Mouse (Mus musculus): ENCODE data around the gene P4ha1. TPM values are rescaled to one million over a fixed set of nuclear protein-coding genes. Genes with fewer than 3 reads are reported as not detected.
"Not testable (repeated sequence)": the region's sequence is repeated elsewhere in the genome, so short reads cannot be mapped to it uniquely, and the experiment has no call there.

The P4ha1 gene
- polyA plus RNA-seq, 1 experiment, result 9.5 TPM

DNA sequence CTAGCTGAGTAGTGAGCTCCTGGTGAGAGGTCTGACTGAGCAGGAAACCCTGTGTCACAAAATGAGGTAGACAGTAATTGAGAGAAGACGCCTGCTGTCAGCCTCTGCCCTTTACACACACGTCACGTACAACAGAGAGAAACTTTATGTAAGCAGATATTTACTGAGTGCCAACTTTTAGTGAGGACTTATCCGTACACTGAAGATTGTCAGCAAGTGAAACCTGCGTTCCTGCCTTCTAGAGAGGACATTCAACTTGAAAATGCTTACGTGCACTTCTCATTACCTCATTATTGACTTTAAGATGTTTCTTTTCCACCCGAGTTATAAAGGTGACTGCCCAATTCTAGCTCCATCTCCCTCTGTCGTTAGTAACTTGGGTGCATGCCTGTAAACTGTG lies 45.6 kb downstream of the P4ha1 start:
- no peak for DNase-seq (ENCODE audit: low read depth)

DNA sequence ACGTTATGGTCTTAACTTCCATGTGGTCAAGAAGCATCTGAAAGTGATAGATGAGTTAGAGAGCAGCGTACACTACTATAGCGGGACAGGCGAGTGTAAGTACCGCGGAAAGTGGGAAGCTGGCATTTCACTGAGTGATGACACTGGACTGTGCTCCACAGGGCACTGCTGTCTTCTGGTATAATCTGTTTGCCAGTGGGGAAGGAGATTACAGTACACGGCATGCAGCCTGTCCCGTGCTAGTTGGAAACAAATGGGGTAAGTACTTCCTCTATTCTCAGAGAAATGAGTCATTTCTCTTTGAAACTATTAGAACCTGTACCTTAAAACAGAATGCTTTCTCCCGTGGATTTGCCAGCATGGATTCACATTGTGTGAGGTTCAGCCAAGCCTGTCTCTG lies 46.3 kb downstream of the P4ha1 start:
- DNase-seq (ENCODE audit: low read depth), result no peak

DNA sequence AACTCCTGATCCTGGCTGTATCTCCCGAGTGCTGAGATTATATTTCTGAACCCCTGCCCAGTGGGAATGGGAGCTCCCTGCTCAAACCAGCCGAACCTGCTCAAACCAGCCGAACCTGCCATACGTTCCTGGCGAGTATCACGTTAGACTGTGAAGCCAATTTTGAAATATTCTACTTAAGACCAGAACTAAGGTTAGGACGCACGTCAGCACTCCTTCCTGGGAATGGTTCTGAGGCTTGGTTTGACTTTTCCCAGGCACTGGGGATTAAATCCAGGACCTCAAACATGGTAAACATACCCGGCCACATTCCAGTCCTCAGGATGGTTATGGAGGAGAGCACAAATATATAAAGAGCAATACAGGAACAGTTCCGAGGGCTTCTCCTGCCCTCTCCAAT lies 54.8 kb downstream of the P4ha1 start:
- DNase-seq (ENCODE audit: low read depth), result peak; percentile 83

DNA sequence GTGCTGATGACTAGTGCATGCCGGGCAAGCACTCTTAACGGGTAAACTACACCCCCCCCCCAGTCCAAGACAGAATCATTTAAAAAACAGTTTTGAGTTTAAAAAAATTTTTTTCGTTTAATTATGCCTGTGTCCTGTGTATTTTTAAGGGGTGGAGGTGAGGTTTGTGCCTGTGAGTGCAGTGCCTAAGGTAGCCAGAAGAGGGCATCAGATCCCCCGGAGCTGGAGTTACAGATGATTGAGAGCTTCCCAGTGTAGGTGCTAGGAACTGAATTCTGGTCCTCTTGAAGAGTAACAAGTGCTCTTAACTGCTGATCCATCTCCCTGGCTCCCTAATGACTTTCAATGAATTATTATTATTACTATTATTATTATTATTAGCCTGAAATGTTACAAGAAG lies 55.6 kb downstream of the P4ha1 start:
- DNase-seq (ENCODE audit: low read depth), result no peak

DNA sequence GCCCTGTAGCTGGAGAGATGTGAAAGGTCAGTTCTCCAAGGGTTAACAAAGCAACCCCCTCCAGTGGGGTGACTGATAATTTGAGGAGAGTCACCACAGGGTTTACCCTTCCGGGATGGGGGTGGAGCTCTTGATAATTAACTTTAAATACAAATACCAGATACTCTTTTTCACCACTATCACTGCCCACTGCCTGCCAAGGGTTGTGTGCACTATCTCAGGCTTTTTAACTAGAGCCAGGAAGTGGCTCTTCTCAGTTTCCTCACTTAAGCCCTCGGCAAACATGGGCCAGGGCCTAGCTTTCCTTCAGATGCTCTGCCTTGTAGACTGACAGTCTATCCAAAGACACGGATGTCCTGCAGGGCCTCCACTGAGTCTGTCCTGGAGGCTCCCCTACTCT lies 56.8 kb downstream of the P4ha1 start:
- DNase-seq (ENCODE audit: low read depth), result no peak

DNA sequence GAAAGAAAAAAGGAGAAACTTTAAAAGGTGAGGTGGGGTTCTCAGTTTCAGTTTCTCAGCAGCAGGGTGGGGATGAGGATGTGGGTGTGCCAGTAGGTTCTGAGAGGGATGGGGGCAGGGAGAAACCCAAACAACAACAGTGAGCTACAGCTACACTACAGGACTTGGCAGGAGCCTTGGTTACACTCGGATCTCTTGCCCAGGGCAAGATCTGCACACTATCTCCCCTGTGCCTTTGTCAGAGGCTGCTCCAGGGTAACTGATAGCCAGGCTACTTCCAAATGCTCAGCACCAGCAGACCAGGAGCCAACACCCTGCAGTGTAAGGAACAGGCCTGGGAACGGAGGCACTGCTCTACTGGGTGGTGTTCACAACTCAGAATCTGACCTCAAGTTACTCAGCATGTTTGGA lies 57.3 kb downstream of the P4ha1 start:
- DNase-seq (ENCODE audit: low read depth), result no peak

DNA sequence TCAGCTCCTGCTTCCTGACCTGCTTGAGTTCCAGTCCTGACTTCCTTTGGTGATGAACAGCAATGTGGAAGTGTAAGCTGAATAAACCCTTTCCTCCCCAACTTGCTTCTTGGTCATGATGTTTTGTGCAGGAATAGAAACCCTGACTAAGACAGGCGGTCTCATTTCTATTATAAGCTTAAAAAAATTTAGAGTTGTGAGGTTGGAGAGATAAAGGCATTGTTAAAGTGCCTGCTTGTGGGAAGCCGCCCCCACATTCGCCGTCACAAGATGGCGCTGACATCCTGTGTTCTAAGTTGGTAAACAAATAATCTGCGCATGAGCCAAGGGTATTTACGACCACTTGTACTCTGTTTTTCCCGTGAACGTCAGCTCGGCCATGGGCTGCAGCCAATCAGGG lies 58.5 kb downstream of the P4ha1 start:
- DNase-seq (ENCODE audit: low read depth), result not testable (repeated sequence)

DNA sequence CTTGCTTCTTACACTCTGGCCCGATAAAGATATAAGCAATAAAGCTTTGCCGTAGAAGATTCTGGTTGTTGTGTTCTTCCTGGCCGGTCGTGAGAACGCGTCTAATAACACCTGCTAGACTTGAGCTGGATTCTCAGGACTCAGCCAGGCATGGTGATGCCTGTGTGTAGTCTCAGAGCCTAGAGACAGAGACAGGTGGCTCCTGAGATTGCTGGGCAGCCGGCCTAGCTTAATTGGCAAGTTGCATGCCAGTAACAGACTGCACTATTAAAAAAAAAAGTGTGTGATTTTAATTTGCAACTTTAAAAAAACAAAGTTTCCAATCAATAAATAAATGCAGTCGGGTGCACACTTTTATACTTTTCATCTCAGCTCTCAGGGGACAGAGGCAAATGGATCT lies 63.9 kb downstream of the P4ha1 start:
- no peak for DNase-seq (ENCODE audit: low read depth)

DNA sequence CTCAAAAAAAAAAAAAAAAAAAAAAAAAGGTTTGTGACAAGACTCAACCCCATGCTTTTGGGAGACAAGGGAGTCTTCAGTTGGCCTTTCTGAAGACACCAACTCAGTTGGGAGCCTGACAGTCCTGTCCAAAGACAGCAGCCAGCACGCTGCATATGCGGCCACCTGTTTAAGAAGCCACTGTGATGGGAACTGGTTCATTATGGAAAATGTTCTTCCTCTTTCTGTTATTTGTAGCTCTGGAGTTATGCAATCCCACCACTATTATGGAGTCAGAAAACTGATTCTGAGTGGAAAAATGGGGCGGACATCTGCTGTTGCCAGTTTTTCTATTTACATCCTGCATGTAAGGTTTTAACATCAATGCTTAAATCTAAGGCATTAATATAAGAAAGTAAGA lies 66.6 kb downstream of the P4ha1 start:
- DNase-seq (ENCODE audit: low read depth), result no peak

DNA sequence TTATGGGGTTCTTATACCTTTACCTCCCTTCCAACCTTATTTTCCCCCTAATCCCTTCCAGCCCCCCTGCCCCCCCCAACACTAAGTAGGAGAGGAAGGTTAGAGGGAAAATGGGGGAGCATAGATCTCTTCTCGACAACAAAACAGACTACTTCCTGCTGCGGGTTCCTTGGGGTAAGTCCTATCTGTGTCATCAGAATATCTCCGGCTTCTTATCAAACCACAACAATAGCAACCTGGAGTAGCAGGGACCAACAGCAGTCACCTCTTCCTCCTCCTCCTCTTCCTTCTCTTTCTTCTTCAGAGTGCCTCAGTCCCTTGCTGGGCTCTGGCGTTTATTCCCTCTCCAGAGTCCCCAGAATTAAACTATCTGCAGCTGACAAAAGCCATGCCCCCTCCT lies 68.8 kb downstream of the P4ha1 start:
- DNase-seq (ENCODE audit: low read depth), result no peak

DNA sequence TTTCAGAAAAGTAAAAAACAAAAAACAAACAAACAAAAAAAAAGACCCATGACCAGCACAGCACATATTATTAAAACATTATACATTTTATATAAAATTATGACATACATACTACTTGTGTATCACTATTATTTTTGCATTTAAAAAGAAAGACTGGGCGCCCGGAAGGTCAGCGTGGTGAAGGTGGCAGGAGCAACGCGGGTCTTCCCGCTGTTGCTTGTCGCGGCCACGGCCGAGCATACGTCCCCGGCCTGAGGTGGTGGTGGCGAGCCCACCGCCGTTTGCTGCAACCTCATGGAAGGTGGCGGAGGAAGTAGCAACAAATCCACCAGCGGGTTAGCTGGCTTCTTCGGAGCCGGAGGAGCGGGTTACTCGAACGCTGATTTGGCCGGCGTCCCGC lies 72.4 kb downstream of the P4ha1 start, which contains the start of gene Gm10273:
TSS of gene Gm10273 (plus strand) at position 172 of the 400 bp plus-strand sequence.
- DNase-seq (ENCODE audit: low read depth), result not testable (repeated sequence)

DNA sequence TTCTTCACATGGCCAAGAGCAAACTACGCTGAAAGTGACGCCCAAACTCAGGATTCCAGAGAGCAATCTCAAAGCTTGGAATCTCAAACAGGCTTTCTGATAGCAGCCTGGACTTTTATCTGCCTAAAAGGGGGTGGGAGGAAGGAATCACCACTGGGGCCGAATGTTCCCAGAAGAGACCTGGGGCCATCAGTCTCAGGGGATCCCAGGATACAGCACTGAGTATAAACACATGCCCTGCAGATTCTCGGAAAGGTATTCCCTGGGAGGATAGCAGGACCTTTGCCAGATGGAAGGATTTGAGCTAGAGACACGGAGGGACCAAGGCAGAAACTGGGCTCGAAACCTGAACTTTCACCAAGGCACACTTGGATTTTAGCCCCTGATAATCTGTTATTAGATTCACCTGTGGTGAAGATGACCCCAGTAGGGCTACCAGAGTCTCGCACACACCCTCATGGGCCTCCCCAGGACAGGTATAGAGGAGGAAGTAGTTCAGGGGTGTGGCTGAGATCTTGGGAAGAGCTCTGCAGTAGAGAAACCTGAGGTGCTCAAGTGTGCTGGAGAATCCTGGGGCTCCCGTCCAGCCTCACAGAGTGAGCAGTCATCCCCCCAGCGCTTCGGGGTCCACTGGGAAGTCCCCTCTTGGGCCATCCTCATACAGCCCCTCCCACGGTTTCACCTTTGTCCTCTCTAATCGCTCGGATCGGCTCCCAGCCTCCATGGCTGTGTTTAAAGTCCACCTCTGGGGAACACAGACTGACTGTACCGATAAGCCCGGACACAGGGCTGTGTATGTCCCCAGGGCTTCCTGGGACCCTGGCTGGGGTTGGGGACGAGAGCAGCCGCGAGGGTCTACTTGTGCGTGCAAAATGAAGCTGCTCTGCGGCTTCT lies 80.0 kb downstream of the P4ha1 start, which contains the start of gene Pla2g12b:
TSS of gene Pla2g12b (plus strand) at position 762 of the 894 bp plus-strand sequence.
- no peak for DNase-seq (ENCODE audit: low read depth)

DNA sequence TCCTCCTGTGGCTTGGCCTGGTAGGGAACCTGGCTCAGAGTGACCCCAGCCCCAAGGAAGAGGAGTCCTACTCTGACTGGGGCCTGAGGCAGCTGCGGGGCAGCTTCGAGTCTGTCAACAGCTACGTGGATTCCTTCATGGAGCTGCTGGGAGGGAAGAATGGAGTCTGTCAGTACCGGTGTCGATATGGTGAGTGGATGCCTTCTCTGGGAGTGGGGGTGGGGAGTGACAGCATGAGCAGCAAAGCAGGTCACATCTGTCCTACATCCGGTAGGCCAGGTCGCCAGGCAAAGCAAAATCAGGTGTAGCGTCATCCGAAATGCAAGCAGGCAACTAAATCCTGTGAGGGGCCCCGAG lies 80.7 kb downstream of the P4ha1 start:
- no peak for DNase-seq (ENCODE audit: low read depth)

DNA sequence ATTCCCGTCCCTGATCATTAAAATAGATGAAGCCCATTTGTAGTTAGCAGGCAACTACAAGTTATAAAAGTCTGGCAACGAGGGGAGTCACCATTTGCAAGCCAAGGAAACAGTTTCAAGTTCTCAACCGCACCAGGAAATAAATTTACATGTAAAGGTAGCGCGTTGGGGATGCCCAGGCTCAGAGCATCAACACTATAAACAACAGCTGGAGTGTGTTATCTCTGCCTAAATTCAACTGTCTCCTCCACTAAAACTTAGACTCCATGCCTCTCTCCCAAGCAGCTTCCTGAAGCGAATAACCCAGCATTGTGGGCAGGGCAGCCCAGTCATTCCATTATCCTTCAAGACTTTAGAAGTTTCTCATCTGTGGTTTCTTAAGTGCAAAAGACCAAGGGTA lies 85.4 kb downstream of the P4ha1 start:
- DNase-seq (ENCODE audit: low read depth), result no peak

DNA sequence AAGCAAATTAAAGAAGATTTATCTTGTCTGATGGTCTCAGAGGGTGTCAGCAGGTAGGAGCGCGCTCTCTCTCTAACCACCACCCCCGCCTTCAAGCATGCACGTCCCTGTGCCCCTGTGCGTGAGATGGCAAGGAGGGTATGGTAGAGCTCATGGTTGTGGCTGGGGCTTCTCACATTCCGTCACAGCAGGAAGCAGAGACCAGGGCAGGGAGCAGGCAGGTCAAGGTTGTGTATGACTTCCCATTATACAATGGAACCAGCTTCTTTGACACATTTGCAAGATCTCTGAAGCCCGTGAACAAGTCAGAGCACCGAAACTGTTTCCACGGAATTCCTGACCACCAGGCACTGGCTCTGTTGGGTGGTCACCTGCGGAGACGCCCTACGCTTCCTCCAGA lies 87.2 kb downstream of the P4ha1 start:
- no peak for DNase-seq (ENCODE audit: low read depth)

DNA sequence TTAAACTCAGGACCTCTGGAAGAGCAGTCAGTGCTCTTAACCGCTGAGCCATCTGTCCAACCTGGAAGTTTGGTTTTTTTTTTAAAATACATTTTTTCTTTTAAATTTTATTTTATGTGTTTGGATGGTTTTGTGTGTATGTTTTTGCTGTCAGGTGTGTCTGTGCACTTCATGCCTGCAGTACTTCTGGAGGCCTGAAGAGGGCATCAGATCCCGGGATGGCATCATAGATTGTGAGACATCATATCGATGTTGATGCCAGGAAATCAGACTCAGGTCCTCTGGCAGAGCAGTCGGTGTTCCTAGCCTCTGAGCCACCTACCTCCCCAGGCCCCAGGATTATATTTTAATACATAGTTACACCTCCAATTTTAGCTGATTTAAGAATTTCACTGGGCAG lies 90.6 kb downstream of the P4ha1 start:
- DNase-seq (ENCODE audit: low read depth), result no peak

DNA sequence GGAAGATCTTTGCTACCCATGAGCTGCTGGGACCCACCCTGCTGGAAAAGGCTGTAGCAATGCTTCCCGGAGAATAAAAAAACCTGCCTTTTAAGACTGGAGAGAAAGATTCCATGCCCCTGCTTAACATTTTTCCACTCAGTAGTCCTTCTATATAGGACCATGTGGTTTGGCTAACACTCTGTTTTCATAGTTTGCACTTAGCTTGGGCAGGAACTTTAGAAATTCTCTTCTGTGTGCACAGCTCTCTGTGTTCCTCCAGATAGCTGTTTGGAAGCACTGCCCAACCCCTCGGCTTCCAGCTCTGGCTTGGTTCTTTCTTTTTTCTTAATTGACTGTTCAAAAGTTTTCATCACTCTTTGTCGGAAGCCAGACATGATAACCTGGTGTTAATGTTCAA lies 93.5 kb downstream of the P4ha1 start:
- no peak for DNase-seq (ENCODE audit: low read depth)

DNA sequence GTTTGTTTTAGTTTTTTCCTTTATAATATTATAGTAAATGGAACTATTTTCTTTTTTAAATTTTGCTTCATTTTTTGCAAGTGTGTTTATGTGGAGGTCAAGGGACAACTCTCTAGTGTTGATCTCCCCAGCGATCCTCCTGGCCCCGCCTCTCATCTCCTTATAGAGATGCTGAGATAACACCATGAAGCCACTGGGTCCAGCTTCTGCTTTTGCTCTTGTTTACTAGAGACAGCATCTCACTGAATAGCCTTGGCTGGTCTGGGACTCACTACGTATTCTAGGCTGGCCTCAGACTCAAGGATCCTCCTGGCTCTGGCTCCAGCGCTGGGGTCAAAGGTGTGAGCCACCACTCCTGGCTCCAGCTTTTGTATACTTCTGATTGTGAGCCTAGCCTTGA lies 96.4 kb downstream of the P4ha1 start:
- DNase-seq (ENCODE audit: low read depth), result no peak

Other genes with a start within 250 kb of the P4ha1 start
- 13.3 and 14.6 TPM in 2 replicates for gene Sept10, start 101.4 kb upstream of the P4ha1 start, polyA plus RNA-seq (2012; rRNA removed)
- gene Sowahc, start 101.3 kb upstream of the P4ha1 start, polyA plus RNA-seq (2012; rRNA removed), result 8.4 and 9.4 TPM in 2 replicates
- 15.0 and 15.5 TPM in 2 replicates for gene Gm10273, start 72.3 kb downstream of the P4ha1 start, polyA plus RNA-seq (2012; rRNA removed)
- 0.14 and 0.37 TPM in 2 replicates for gene Pla2g12b, start 80.4 kb downstream of the P4ha1 start, polyA plus RNA-seq (2012; rRNA removed)
- 0.32 and 0.38 TPM in 2 replicates for gene Oit3, start 118.5 kb downstream of the P4ha1 start, polyA plus RNA-seq (2012; rRNA removed)